Mouse (Mus musculus): Measurements from ENCODE around the gene Mast4. TPM values are rescaled to one million over a fixed set of nuclear protein-coding genes. Genes with fewer than 3 reads are reported as not detected.

Mast4 gene
- polyA plus RNA-seq, 2 experiments = 0.71 to 1.5 TPM

DNA sequence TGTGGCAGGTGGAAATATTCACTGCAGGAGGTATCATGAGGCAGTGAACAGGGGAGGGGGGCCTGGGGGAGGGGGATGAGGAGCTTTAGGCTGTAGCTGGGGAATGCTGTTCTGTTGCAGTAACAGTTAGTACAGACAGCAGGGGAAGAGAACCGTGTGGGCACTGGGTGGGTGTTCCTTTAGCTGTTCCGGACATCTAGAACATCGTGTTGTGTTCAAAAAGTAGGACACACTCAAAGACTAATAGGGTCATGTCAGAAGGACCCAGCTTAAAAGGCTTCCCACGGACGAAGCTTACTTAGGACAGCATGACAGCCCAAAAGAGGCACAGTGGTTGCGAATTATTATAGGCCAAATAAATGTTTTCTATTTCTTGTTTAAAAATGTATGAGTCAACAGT lies 393.8 kb downstream of the Mast4 start:
- no peaks in the 10 kb centered on the region for H3K36me3 ChIP-seq (replicated peaks; ENCODE audit: control insufficient read depth, insufficient read depth, low read depth)
- H3K4me3 ChIP-seq (ENCODE audit: insufficient read depth in 1 of 2, low read depth in 2 of 2, low read length in 2 of 2) = no peak overlapping the region
- no peak overlapping the region for H3K4me2 ChIP-seq (ENCODE audit: low read depth)
- no peaks in the 10 kb centered on the region for H3K27me3 ChIP-seq (ENCODE audit: control insufficient read depth, insufficient read depth, low read length)
- H3K4me1 ChIP-seq (replicated peaks; ENCODE audit: control insufficient read depth in 2 of 2, insufficient read depth in 2 of 2, low read length in 1 of 2) = no peaks in the 10 kb centered on the region
- no peak for TF ChIP-seq CTCF (IDR thresholded peaks at IDR 0.05; ENCODE audit: low read depth)
- no peak for TF ChIP-seq EP300 (IDR thresholded peaks at IDR 0.05; ENCODE audit: low read depth)
- H3K9me3 ChIP-seq (ENCODE audit: control insufficient read depth, low read length) = no peaks in the 10 kb centered on the region
- DNase-seq (ENCODE audit: low read depth in 3 of 3, low spot score in 3 of 3) = no peak
- 63% methylated on average over 6 of the region's 6 CpGs for WGBS (ENCODE audit: insufficient replicate concordance)
- no peak overlapping the region for H3K9ac ChIP-seq (replicated peaks)
- ATAC-seq (ENCODE audit: insufficient read depth) = no peak
- H3K27ac ChIP-seq = no peak overlapping the region

DNA sequence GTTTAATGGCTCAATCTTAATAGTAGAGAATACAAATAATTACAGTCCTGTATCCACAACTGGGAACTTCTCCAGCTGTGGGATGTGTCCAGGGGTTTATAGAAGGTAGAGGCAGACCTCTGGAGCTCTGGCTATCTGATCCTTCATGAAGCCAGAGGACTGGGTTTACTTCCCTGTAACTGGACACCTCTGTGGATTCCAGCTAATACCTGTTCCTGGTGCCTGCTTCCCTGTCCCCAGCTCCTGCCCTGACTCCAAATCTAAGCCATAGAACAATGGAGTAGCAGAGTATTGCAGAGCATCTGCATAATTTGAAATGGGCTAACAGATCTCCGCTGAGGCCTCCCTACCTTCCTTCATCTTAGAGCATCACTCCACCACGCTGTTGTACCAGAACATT lies 398.1 kb downstream of the Mast4 start:
- DNase-seq (ENCODE audit: low read depth in 3 of 3, low spot score in 3 of 3) = no peak
- Histone ChIP-seq H3K4me2 (ENCODE audit: low read depth) (no peak overlapping the region), H3K9me3 (ENCODE audit: control insufficient read depth, low read length) (no peaks in the 10 kb centered on the region), H3K36me3 (replicated peaks; ENCODE audit: control insufficient read depth, insufficient read depth, low read depth) (no peaks in the 10 kb centered on the region), H3K9ac (replicated peaks) (no peak overlapping the region), H3K4me3 (ENCODE audit: insufficient read depth in 1 of 2, low read depth in 2 of 2, low read length in 2 of 2) (no peak overlapping the region), H3K27ac (no peak overlapping the region), H3K27me3 (ENCODE audit: control insufficient read depth, insufficient read depth, low read length) (no peaks in the 10 kb centered on the region), H3K4me1 (replicated peaks; ENCODE audit: control insufficient read depth in 2 of 2, insufficient read depth in 2 of 2, low read length in 1 of 2) (no peaks in the 10 kb centered on the region)
- no peak for TF ChIP-seq EP300 (IDR thresholded peaks at IDR 0.05; ENCODE audit: low read depth)
- TF ChIP-seq CTCF (IDR thresholded peaks at IDR 0.05; ENCODE audit: low read depth) = no peak
- no peak for ATAC-seq (ENCODE audit: insufficient read depth)
- WGBS (ENCODE audit: insufficient replicate concordance) = 63% methylated on average over 2 of the region's 2 CpGs

DNA sequence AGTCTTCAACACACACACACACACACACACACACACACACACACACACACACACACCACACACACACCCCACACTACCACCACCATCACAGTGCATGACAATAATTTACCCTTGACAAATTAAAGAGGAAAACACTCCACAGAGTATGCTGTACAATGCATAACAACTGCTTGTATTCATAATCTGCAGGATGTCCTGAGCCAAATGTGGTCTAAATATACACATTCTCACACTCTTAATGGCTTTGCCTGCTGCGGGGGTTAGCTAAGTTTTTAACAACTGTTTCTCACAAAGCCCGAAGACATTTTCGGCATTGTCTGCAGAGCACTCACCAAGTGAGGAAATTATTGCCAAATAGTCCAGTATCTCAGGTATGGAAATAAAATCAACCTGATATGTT lies 398.5 kb downstream of the Mast4 start:
- 68% methylated on average over 3 of the region's 3 CpGs for WGBS (ENCODE audit: insufficient replicate concordance)
- TF ChIP-seq EP300 (IDR thresholded peaks at IDR 0.05; ENCODE audit: low read depth) = no peak
- TF ChIP-seq CTCF (IDR thresholded peaks at IDR 0.05; ENCODE audit: low read depth) = no peak
- no peak for DNase-seq (ENCODE audit: low read depth in 3 of 3, low spot score in 3 of 3)

DNA sequence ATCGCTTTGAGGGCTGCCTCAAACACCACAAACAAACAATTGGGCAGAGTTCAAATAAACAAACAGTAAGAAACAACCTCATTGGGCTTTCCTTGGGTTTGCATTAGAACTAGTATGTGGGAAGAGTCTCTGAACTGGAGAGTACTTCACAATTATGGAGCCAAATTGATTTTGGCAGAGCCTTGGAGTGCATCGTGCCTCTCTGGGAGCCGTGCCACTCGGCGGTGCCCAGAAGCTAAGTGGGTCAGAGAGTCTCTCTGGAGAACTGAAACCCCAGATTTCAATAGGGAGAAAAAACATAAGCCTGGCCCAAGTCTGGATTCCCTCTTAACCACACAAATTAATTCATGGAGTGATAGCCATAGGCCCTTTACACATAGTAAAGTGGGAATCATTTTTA lies 400.6 kb downstream of the Mast4 start:
- H3K36me3 ChIP-seq (replicated peaks; ENCODE audit: control insufficient read depth, insufficient read depth, low read depth) = no peaks in the 10 kb centered on the region
- H3K9ac ChIP-seq (replicated peaks) = no peak overlapping the region
- no peaks in the 10 kb centered on the region for H3K9me3 ChIP-seq (ENCODE audit: control insufficient read depth, low read length)
- no peak overlapping the region for H3K4me3 ChIP-seq (ENCODE audit: insufficient read depth in 1 of 2, low read depth in 2 of 2, low read length in 2 of 2)
- no peak overlapping the region for H3K4me2 ChIP-seq (ENCODE audit: low read depth)
- no peak for TF ChIP-seq EP300 (IDR thresholded peaks at IDR 0.05; ENCODE audit: low read depth)
- no peak for TF ChIP-seq CTCF (IDR thresholded peaks at IDR 0.05; ENCODE audit: low read depth)
- no peak overlapping the region for H3K27ac ChIP-seq
- H3K4me1 ChIP-seq (replicated peaks; ENCODE audit: control insufficient read depth in 2 of 2, insufficient read depth in 2 of 2, low read length in 1 of 2) = no peaks in the 10 kb centered on the region
- WGBS (ENCODE audit: insufficient replicate concordance) = 74% methylated on average over 5 of the region's 5 CpGs
- ATAC-seq (ENCODE audit: insufficient read depth) (no peak), DNase-seq (ENCODE audit: low read depth in 3 of 3, low spot score in 3 of 3) (no peak)
- H3K27me3 ChIP-seq (ENCODE audit: control insufficient read depth, insufficient read depth, low read length) = no peaks in the 10 kb centered on the region

More for the DNA sequence above, 398.5 kb downstream of the Mast4 start:
- H3K27ac ChIP-seq = no peak overlapping the region
- no peak overlapping the region for H3K4me3 ChIP-seq (ENCODE audit: insufficient read depth in 1 of 2, low read depth in 2 of 2, low read length in 2 of 2)
- H3K9me3 ChIP-seq (ENCODE audit: control insufficient read depth, low read length) = no peaks in the 10 kb centered on the region
- no peak for ATAC-seq (ENCODE audit: insufficient read depth)
- H3K27me3 ChIP-seq (ENCODE audit: control insufficient read depth, insufficient read depth, low read length) = no peaks in the 10 kb centered on the region
- no peaks in the 10 kb centered on the region for H3K4me1 ChIP-seq (replicated peaks; ENCODE audit: control insufficient read depth in 2 of 2, insufficient read depth in 2 of 2, low read length in 1 of 2)
- H3K36me3 ChIP-seq (replicated peaks; ENCODE audit: control insufficient read depth, insufficient read depth, low read depth) = no peaks in the 10 kb centered on the region
- no peak overlapping the region for H3K4me2 ChIP-seq (ENCODE audit: low read depth)
- no peak overlapping the region for H3K9ac ChIP-seq (replicated peaks)

DNA sequence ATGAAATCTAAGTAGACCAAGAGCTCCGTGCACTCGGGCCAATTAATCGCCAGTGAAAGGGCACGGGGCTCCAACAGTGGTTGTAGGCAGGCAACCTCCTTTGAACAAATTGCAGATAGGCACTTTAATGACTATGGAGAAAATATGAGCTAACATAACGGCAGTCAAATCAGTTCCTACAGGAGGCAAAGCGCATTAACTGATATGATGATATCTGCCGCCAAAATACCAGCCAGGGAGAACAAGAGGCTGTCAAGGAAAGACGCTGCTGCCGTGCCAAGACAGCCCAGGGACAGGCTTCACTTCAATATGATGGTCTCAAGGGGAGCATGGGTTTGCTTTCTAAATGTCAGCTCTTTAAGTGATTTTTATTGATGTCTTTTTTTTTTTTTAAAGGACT lies 401.9 kb downstream of the Mast4 start:
- Histone ChIP-seq H3K9me3 (ENCODE audit: control insufficient read depth, low read length) (no peaks in the 10 kb centered on the region), H3K9ac (replicated peaks) (no peak overlapping the region), H3K4me2 (ENCODE audit: low read depth) (no peak overlapping the region), H3K27me3 (ENCODE audit: control insufficient read depth, insufficient read depth, low read length) (no peaks in the 10 kb centered on the region), H3K27ac (no peak overlapping the region), H3K36me3 (replicated peaks; ENCODE audit: control insufficient read depth, insufficient read depth, low read depth) (no peaks in the 10 kb centered on the region), H3K4me1 (replicated peaks; ENCODE audit: control insufficient read depth in 2 of 2, insufficient read depth in 2 of 2, low read length in 1 of 2) (no peaks in the 10 kb centered on the region), H3K4me3 (ENCODE audit: insufficient read depth in 1 of 2, low read depth in 2 of 2, low read length in 2 of 2) (no peak overlapping the region)
- DNase-seq (ENCODE audit: low read depth in 3 of 3, low spot score in 3 of 3) (no peak), ATAC-seq (ENCODE audit: insufficient read depth) (no peak)
- TF ChIP-seq EP300 (IDR thresholded peaks at IDR 0.05; ENCODE audit: low read depth) (no peak), CTCF (IDR thresholded peaks at IDR 0.05; ENCODE audit: low read depth) (no peak)
- 58% methylated on average over 9 of the region's 9 CpGs for WGBS (ENCODE audit: insufficient replicate concordance)

Measured in liver, embryonic 14.5 days (tissue).